Mouse (Mus musculus) cortical plate, adult 2 months (tissue): ENCODE results near the gene Gm5150.

ENCODE experiments used
- CTCF ChIP-seq: fragments of 200-500 bp; IDR thresholded peaks from 2 replicates; pipeline ENCODE4 v1.5.1; 2011; ENCODE audit warnings: mild to moderate bottlenecking, control low read depth, low read length; ENCODE audit not compliant: insufficient read depth; ENCODE audit errors: extremely low read depth
- POLR2A ChIP-seq: fragments of 200-500 bp; IDR thresholded peaks from 2 replicates; pipeline ENCODE4 v1.6.1; 2011; ENCODE audit warnings: mild to moderate bottlenecking, low read length, control low read depth; ENCODE audit not compliant: insufficient read depth; ENCODE audit errors: extremely low read depth

GRCm38 (mm10) chr3:16022214-16022613 is 16.0 kb upstream of the Gm5150 start:
- TF ChIP-seq CTCF (no peak), POLR2A (no peak)
